Mouse (Mus musculus) C2C12 (cell line): ENCODE results near the gene Pdpr.

ENCODE experiments used
- CTCF ChIP-seq: IDR thresholded peaks from one replicate; pipeline ENCODE4 v1.5.1; 2011; ENCODE audit not compliant: control insufficient read depth, insufficient read depth, insufficient read length
- MAX ChIP-seq: IDR thresholded peaks from one replicate; pipeline ENCODE4 v1.6.1; 2011; ENCODE audit warnings: mild to moderate bottlenecking, control low read depth

DNA sequence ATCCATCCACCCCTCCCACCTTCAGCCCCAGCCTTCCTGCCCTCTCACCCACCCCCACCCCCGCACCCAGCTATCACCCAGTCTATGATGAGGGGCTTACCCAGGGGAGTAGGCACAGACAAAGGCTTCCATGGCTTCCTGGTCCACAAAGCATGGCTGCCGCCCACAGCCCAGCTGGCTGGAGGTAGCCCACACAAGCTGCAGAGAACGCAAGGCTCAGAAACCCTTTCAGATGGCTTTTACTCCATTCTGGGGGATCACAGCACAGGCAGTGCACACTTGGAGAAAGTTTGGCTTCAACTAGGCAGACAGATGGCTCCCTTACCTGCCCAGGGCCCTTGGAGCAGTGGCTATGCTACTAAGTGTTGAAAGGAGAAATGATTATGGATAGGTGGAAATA, 18.5 kb upstream of the Pdpr start:
- TF ChIP-seq MAX (no peak), CTCF (no peak)
